Mouse (Mus musculus) forebrain, embryonic 12.5 days (tissue): ENCODE measurements around the gene Xlr5c. TPM values are rescaled to one million over a fixed set of nuclear protein-coding genes. Genes with fewer than 3 reads are reported as not detected.
A peak's percentile ranks its signal among the peaks of the same experiment; 100 is the strongest.
"Not testable (repeated sequence)": the region's sequence is repeated elsewhere in the genome, so short reads cannot be mapped to it uniquely, and the experiment has no call there.

Experiments
- ATAC-seq: fragments of 200-750 bp; cut with Nextera tagmentation; 2 replicates; pipeline ENCODE4 v1.8.0; 2017; ENCODE audit warnings: moderate TSS enrichment; ENCODE audit not compliant: low FRiP score
- H3K27ac ChIP-seq: fragments of 300-500 bp; sonication (generic); 2 replicates; pipeline ENCODE4 v1.5.1; 2016; ENCODE audit warnings: mild to moderate bottlenecking
- H3K27me3 ChIP-seq: fragments of 300-500 bp; sonication (generic); 2 replicates; pipeline ENCODE4 v1.6.1; 2016; ENCODE audit warnings: mild to moderate bottlenecking
- H3K36me3 ChIP-seq: fragments of 300-500 bp; sonication (generic); replicated peaks from 2 replicates; pipeline ENCODE4 v1.6.1; 2016; ENCODE audit warnings: mild to moderate bottlenecking
- H3K4me1 ChIP-seq: fragments of 300-500 bp; sonication (generic); 2 replicates; pipeline ENCODE4 v1.6.1; 2016
- H3K4me2 ChIP-seq: fragments of 300-500 bp; sonication (generic); 2 replicates; pipeline ENCODE4 v1.6.1; 2016; ENCODE audit warnings: mild to moderate bottlenecking, moderate library complexity
- H3K4me3 ChIP-seq: fragments of 300-500 bp; sonication (generic); replicated peaks from 2 replicates; pipeline ENCODE4 v1.5.1; 2016; ENCODE audit warnings: mild to moderate bottlenecking
- H3K9ac ChIP-seq: fragments of 300-500 bp; sonication (generic); 2 replicates; pipeline ENCODE4 v1.6.1; 2016; ENCODE audit warnings: mild to moderate bottlenecking
- H3K9me3 ChIP-seq: fragments of 300-500 bp; sonication (generic); 2 replicates; pipeline ENCODE4 v1.6.1; 2016
- WGBS: fragments of 180-500 bp; shearing (Covaris S2); methylation state at CpG from one replicate; pipeline ENCODE4 v1.1.7; 2016; 5-methylcytosine and 5-hydroxymethylcytosine counted together
- polyA plus RNA-seq: library from polyadenylated mRNA; unstranded; fragments of >200 nt; fragmentation: Nextera tagmentation; extraction: Ambion mirVana; gene quantifications from 2 replicates; pipeline ENCODE4 v1.2.1, GENCODE M21; 2016

The Xlr5c gene
- polyA plus RNA-seq = not detected in 2 replicates

GRCm38 (mm10) chrX:73292876-73293275 is at the start of gene Xlr5c, which contains the start of gene Xlr5a:
Gene Xlr5c (minus strand): TSS chrX:73292976.
Gene Xlr5a (minus strand): TSS chrX:73292976.
- 92% methylated on average over 15 of the region's 17 CpGs for WGBS
- H3K27me3 ChIP-seq = not testable (repeated sequence)

GRCm38 (mm10) chrX:73342483-73342895 is 49.7 kb upstream of the Xlr5c start, which contains the start of gene Zfp275:
Gene Zfp275 (plus strand): TSS chrX:73342621.
- Histone ChIP-seq H3K27me3 (no peaks in the 10 kb centered on the region), H3K9me3 (no peaks in the 10 kb centered on the region), H3K4me3 (peak within 1 kb of the TSS; percentile 57), H3K4me2 (peak within 1 kb of the TSS; percentile 60), H3K4me1 (peaks cover 6% of the 10 kb centered on the region), H3K9ac (peak within 1 kb of the TSS; percentile 68), H3K36me3 (no peaks in the 10 kb centered on the region), H3K27ac (peak within 1 kb of the TSS; percentile 56; the same call in 1 of the 2 replicates)
- peak; percentile 94 for ATAC-seq
- WGBS = 15% methylated on average over 36 of the region's 37 CpGs

More at GRCm38 (mm10) chrX:73292876-73293275, at the start of gene Xlr5c, which contains the start of gene Xlr5a:
- H3K27ac ChIP-seq, H3K9ac ChIP-seq, H3K4me1 ChIP-seq, ATAC-seq, H3K36me3 ChIP-seq, H3K9me3 ChIP-seq, H3K4me2 ChIP-seq, H3K4me3 ChIP-seq: not testable (repeated sequence)

DNA sequence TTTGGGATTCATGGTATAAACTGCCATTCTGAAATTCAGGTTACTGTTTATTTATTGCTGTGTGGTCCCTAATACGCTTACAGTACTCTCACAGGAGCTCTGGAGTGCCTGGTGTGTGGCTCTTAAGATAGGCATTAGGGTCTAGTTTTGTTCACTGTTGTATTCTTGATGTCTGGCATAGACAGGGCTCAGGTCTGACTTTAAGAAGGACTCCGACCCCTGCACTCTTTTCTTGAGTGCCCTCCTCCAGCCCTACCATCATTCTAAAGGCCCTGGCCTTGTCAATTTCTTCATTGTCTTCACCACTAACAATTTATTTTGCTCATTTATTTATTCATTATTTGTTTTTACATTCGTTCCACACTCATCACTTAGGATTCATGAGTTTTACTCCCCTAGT is 49.3 kb upstream of the Xlr5c start:
- Histone ChIP-seq H3K36me3 (no peaks in the 10 kb centered on the region), H3K9me3 (no peaks in the 10 kb centered on the region), H3K4me1 (peaks cover 6% of the 10 kb centered on the region), H3K27ac (no peak overlapping the region), H3K4me2 (peak overlapping the region; percentile 60), H3K27me3 (no peaks in the 10 kb centered on the region), H3K9ac (peak overlapping the region; percentile 68), H3K4me3 (peak overlapping the region; percentile 57)
- 35% methylated on average over 3 of the region's 3 CpGs for WGBS
- peak; percentile 44 for ATAC-seq

DNA sequence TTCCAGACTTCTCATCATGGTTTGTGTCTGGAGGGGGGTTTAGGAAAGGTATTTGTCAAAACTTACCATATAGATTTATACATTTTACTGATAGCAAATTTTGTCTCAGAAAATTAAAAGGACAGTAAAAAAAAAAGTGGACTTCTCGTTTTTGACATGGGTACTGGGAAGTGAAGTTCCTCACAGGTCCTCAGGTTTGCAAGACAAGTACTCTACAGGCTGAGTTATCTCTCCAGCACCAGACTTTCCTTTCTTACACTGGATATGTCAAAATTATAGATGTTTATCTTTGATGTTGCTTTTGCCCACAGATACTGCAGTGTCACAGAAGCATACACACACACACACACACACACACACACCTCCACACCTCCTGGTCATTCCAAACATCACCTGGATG is 48.7 kb upstream of the Xlr5c start:
- 50% methylated on average over 1 of the region's 1 CpGs for WGBS
- no peak for ATAC-seq

GRCm38 (mm10) chrX:73336740-73337139 is 44.0 kb upstream of the Xlr5c start, which contains the start of gene Gm45015:
Gene Gm45015 (minus strand): TSS chrX:73336840.
- Histone ChIP-seq H3K4me3 (no peak within 1 kb of the TSS), H3K36me3 (no peaks in the 10 kb centered on the region), H3K4me2 (no peak within 1 kb of the TSS), H3K4me1 (no peaks in the 10 kb centered on the region), H3K9ac (no peak within 1 kb of the TSS), H3K27me3 (0 out of 2 replicates have a peak, but pooled peaks cover 4% of the 10 kb centered on the region), H3K27ac (no peak within 1 kb of the TSS), H3K9me3 (no peaks in the 10 kb centered on the region)
- WGBS = 90% methylated on average over 4 of the region's 4 CpGs
- ATAC-seq = no peak

More for the DNA sequence above, 48.7 kb upstream of the Xlr5c start:
- H3K4me3 ChIP-seq = no peak overlapping the region
- H3K4me2 ChIP-seq = no peak overlapping the region
- no peak overlapping the region for H3K27ac ChIP-seq
- H3K9ac ChIP-seq = no peak overlapping the region
- no peaks in the 10 kb centered on the region for H3K9me3 ChIP-seq
- 0 out of 2 replicates have a peak, but pooled peaks cover 2% of the 10 kb centered on the region for H3K27me3 ChIP-seq
- H3K4me1 ChIP-seq = peaks cover 6% of the 10 kb centered on the region
- H3K36me3 ChIP-seq = no peaks in the 10 kb centered on the region

DNA sequence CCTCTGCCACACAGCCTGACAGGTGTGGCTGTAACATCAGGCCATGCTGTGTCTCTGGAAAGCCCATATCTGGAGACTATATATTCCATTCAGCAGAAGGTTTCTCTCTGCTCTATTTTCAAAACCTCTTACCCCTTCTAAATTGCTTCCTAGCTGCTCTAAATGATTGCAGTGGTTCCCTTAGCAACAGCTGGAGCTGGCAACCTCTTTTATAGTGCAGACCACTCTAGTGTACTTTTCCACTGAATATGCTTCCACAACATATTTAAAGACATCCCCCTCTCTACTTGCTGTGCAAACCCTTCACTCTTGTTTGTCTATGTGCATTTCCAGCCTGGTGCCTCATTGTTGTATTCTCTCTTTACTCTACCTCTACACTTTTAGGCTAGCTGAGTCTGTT is 40.8 kb upstream of the Xlr5c start:
- Histone ChIP-seq H3K4me1 (no peaks in the 10 kb centered on the region), H3K36me3 (no peaks in the 10 kb centered on the region), H3K4me2 (no peak overlapping the region), H3K27ac (no peak overlapping the region), H3K4me3 (no peak overlapping the region), H3K27me3 (0 out of 2 replicates have a peak, but pooled peaks cover 4% of the 10 kb centered on the region), H3K9ac (no peak overlapping the region), H3K9me3 (no peaks in the 10 kb centered on the region)
- ATAC-seq = no peak

- 81% methylated on average over 2 of the region's 2 CpGs for WGBS
- Histone ChIP-seq H3K9ac (no peak overlapping the region), H3K4me2 (no peak overlapping the region), H3K9me3 (no peaks in the 10 kb centered on the region), H3K27ac (no peak overlapping the region), H3K27me3 (no peaks in the 10 kb centered on the region), H3K4me1 (no peaks in the 10 kb centered on the region), H3K36me3 (no peaks in the 10 kb centered on the region), H3K4me3 (no peak overlapping the region)
- no peak for ATAC-seq
These were observed 34.4 kb upstream of the Xlr5c start for GRCm38 (mm10) chrX:73327215-73327614.

GRCm38 (mm10) chrX:73321029-73321428 is 28.3 kb upstream of the Xlr5c start:
- H3K9me3 ChIP-seq = no peaks in the 10 kb centered on the region
- no peaks in the 10 kb centered on the region for H3K27me3 ChIP-seq
- no peak overlapping the region for H3K27ac ChIP-seq
- H3K9ac ChIP-seq = no peak overlapping the region
- no peak for ATAC-seq
- no peaks in the 10 kb centered on the region for H3K36me3 ChIP-seq
- no peak overlapping the region for H3K4me3 ChIP-seq
- H3K4me2 ChIP-seq = no peak overlapping the region
- no peaks in the 10 kb centered on the region for H3K4me1 ChIP-seq
- 79% methylated on average over 3 of the region's 3 CpGs for WGBS

DNA sequence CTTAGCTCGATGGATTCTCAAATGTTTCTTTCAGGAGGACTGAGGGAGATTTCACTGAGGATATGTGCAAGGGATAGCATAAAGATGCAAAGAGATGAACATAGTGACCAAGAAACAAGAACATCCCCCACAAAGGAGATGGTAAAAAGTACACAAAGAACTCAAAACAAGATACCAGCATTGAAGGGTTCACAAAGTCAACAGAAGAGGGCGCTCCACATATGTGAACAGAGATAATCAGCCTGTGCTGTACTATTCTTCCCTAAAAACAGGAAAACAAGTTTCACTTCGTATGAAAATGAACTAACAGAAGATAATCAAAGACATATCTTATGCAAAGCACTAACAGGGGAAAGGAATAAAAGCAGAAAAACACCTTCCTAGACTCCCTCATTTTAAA is 19.7 kb upstream of the Xlr5c start:
- H3K4me1 ChIP-seq = no peaks in the 10 kb centered on the region
- H3K36me3 ChIP-seq = no peaks in the 10 kb centered on the region
- H3K4me3 ChIP-seq = no peak overlapping the region
- H3K27ac ChIP-seq = no peak overlapping the region
- WGBS = 41% methylated on average over 3 of the region's 3 CpGs
- H3K9ac ChIP-seq = no peak overlapping the region
- H3K9me3 ChIP-seq = no peaks in the 10 kb centered on the region
- no peaks in the 10 kb centered on the region for H3K27me3 ChIP-seq
- ATAC-seq = no peak
- no peak overlapping the region for H3K4me2 ChIP-seq

GRCm38 (mm10) chrX:73295745-73296144 is 3.0 kb upstream of the Xlr5c start:
- 78% methylated on average over 10 of the region's 10 CpGs for WGBS
- H3K4me2 ChIP-seq, H3K27me3 ChIP-seq, H3K4me1 ChIP-seq, H3K27ac ChIP-seq, H3K9ac ChIP-seq, H3K36me3 ChIP-seq, H3K9me3 ChIP-seq, ATAC-seq, H3K4me3 ChIP-seq: not testable (repeated sequence)

GRCm38 (mm10) chrX:73265270-73265669 is 27.5 kb downstream of the Xlr5c start, which contains the start of gene Xlr3c:
Gene Xlr3c (minus strand): TSS chrX:73265390.
- ATAC-seq = not testable (repeated sequence)

GRCm38 (mm10) chrX:73262428-73262827 is 30.3 kb downstream of the Xlr5c start:
- not testable (repeated sequence) for H3K4me3 ChIP-seq, H3K9ac ChIP-seq, H3K4me1 ChIP-seq, ATAC-seq, H3K27me3 ChIP-seq, H3K36me3 ChIP-seq, H3K27ac ChIP-seq, H3K9me3 ChIP-seq, H3K4me2 ChIP-seq
- 70% methylated on average over 1 of the region's 2 CpGs for WGBS

More at GRCm38 (mm10) chrX:73265270-73265669, 27.5 kb downstream of the Xlr5c start, which contains the start of gene Xlr3c:
- H3K4me2 ChIP-seq, H3K4me1 ChIP-seq, H3K27ac ChIP-seq, H3K36me3 ChIP-seq, H3K27me3 ChIP-seq, H3K9ac ChIP-seq, H3K9me3 ChIP-seq, H3K4me3 ChIP-seq: not testable (repeated sequence)
- 89% methylated on average over 14 of the region's 14 CpGs for WGBS

DNA sequence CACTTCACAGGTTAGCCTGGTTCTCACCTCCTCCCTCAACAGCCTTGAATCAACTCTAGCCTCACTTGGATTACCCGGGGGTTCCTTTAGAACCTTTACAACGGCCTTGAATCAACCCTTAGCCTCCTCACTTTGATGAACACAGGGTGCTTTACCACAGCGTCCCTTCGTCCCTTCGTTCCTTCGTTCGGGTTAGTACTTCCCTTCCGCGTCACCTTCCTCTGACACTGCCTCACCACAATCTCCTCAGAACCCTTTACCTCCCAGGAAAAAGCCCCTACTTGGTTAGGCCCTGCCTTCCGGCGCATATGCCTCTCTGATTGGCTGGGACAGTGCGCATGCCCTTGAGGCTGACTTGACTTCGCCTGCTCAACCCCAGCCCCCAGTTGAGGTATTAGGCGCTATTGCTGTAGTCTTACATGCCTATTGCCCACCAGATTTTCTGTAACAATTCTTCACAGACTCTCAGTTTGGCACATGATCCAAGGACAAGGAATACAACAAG is 49.9 kb downstream of the Xlr5c start, which contains the start of gene Xlr4c:
TSS of gene Xlr4c (minus strand) at position 310 of the 505 bp plus-strand sequence.
- H3K9me3 ChIP-seq, H3K4me2 ChIP-seq, H3K27me3 ChIP-seq, H3K27ac ChIP-seq, ATAC-seq, H3K4me3 ChIP-seq, H3K9ac ChIP-seq, H3K4me1 ChIP-seq, H3K36me3 ChIP-seq: not testable (repeated sequence)
- WGBS = 88% methylated on average over 13 of the region's 14 CpGs
